Mouse (Mus musculus) heart, postnatal 0 days (tissue): ENCODE results near the gene Rtp1.

Source experiments
- CTCF ChIP-seq: IDR thresholded peaks from 2 replicates; pipeline ENCODE4 v1.5.1; 2016; ENCODE audit warnings: antibody characterized with exemption, control low read depth, low read depth
- EP300 ChIP-seq: IDR thresholded peaks from 2 replicates; pipeline ENCODE4 v1.6.1; 2016; ENCODE audit warnings: antibody characterized with exemption, low read depth

DNA sequence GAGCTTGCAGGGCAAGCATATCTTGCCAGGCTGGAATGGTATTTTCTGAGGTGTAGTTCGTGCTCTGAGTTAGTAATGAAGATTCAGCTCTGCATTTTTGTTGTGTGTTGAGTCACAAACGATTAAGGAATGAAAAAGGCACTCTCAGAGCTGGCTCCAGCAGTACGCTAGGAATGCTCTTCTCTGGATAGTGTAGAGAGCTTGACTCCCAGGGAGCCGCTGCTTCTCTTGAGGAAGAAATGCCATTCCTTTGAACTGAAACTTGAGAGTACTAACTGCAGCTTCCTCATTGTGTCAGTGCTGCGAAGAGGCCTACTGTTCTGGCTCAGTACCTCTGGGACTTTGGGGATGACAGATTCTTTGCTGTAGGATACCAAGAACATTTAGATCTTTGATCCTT, 5.1 kb upstream of the Rtp1 start:
- no peak for TF ChIP-seq CTCF
- no peak for TF ChIP-seq EP300
